Mouse (Mus musculus): ENCODE results near the gene Thsd7b. TPM values are rescaled to one million over a fixed set of nuclear protein-coding genes. Genes with fewer than 3 reads are reported as not detected.

Thsd7b gene
- not detected for polyA plus RNA-seq (2012; fragmentation: generic; extraction: Trizol)

GRCm38 (mm10) chr1:129272982-129273937 is at the start of gene Thsd7b:
Thsd7b (plus strand) TSS chr1:129273302.

All from C3H10T1/2 (cell line).